Mouse (Mus musculus) heart, embryonic 10.5 days (tissue): ENCODE measurements around the gene Ndufa5. TPM values are rescaled to one million over a fixed set of nuclear protein-coding genes. Genes with fewer than 3 reads are reported as not detected.

ENCODE experiments used
- DNase-seq: peaks from one replicate; pipeline ENCODE4 v3.0.0-alpha.2; 2017; ENCODE audit warnings: low spot score
- H3K27ac ChIP-seq: fragments of 300-500 bp; sonication (generic); 2 replicates; pipeline ENCODE4 v1.5.1; 2016; ENCODE audit warnings: mild to moderate bottlenecking
- H3K27me3 ChIP-seq: fragments of 300-500 bp; sonication (generic); 2 replicates; pipeline ENCODE4 v1.6.1; 2016; ENCODE audit warnings: mild to moderate bottlenecking; ENCODE audit not compliant: poor library complexity, insufficient read depth, severe bottlenecking
- H3K36me3 ChIP-seq: fragments of 300-500 bp; sonication (generic); 2 replicates; pipeline ENCODE4 v1.6.1; 2016; ENCODE audit warnings: mild to moderate bottlenecking, moderate library complexity
- H3K4me1 ChIP-seq: fragments of 300-500 bp; sonication (generic); 2 replicates; pipeline ENCODE4 v1.6.1; 2016; ENCODE audit warnings: mild to moderate bottlenecking
- H3K4me3 ChIP-seq: fragments of 300-500 bp; sonication (generic); 2 replicates; pipeline ENCODE4 v1.5.1; 2016; ENCODE audit warnings: mild to moderate bottlenecking, moderate library complexity
- H3K9me3 ChIP-seq: fragments of 300-500 bp; sonication (generic); 2 replicates; pipeline ENCODE4 v1.6.1; 2016; ENCODE audit warnings: mild to moderate bottlenecking, moderate library complexity
- WGBS: fragments of 180-500 bp; shearing (Covaris S2); methylation state at CpG from one replicate; pipeline ENCODE4 v1.1.7; 2016; 5-methylcytosine and 5-hydroxymethylcytosine counted together
- polyA plus RNA-seq: library from polyadenylated mRNA; unstranded; fragments of >200 nt; fragmentation: Nextera tagmentation; extraction: Ambion mirVana; gene quantifications from 2 replicates; pipeline ENCODE4 v1.2.1, GENCODE M21; 2016

Ndufa5 gene
- polyA plus RNA-seq, 1 experiment from 2014 or later: 471 TPM

DNA sequence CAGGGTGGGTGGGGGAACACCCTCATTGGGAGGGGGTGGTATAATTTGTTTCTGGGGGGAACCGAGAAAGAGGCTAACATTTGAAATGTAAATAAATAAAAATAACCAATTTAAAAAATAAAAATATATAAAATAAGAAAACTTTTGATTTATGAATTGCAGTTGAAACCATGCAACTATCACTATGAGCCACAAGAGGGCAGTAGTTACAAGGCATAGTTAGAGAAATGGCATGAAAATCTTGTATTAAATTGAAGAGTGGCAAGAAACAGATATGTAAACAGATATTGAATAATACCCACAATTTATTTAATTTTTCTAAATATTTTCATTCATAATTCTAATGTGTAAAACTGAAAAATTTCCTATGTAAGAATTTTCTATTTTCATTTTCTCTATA, 37.5 kb downstream of the Ndufa5 start:
- Histone ChIP-seq H3K4me1 (no peaks in the 10 kb centered on the region), H3K36me3 (no peaks in the 10 kb centered on the region), H3K27ac (no peak overlapping the region), H3K27me3 (no peaks in the 10 kb centered on the region), H3K9me3 (no peaks in the 10 kb centered on the region), H3K4me3 (no peak overlapping the region)
- 13% methylated on average over 1 of the region's 1 CpGs for WGBS
- no peak for DNase-seq

DNA sequence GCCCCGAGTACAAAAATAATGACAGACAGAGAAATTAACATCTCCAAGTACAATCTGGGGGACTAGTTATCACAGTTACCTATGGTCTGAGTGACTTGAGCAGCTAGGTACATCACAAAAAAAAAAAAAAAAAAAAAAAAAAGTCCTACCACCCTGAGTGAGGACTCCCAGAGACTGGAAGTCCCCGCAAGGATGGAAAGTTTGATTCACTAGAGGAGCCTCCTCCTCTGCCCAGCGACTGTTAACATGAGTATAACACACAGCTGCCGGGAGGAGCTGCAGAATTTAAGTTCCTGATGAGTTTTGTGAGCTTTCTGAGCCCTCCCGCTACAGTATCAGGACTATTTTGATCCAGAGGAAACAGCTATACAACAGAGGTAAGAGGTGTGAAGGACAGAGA, 41.3 kb downstream of the Ndufa5 start:
- Histone ChIP-seq H3K27ac (no peak overlapping the region), H3K27me3 (no peaks in the 10 kb centered on the region), H3K36me3 (no peaks in the 10 kb centered on the region), H3K4me1 (no peaks in the 10 kb centered on the region), H3K4me3 (no peak overlapping the region), H3K9me3 (no peaks in the 10 kb centered on the region)
- 70% methylated on average over 5 of the region's 5 CpGs for WGBS
- no peak for DNase-seq

DNA sequence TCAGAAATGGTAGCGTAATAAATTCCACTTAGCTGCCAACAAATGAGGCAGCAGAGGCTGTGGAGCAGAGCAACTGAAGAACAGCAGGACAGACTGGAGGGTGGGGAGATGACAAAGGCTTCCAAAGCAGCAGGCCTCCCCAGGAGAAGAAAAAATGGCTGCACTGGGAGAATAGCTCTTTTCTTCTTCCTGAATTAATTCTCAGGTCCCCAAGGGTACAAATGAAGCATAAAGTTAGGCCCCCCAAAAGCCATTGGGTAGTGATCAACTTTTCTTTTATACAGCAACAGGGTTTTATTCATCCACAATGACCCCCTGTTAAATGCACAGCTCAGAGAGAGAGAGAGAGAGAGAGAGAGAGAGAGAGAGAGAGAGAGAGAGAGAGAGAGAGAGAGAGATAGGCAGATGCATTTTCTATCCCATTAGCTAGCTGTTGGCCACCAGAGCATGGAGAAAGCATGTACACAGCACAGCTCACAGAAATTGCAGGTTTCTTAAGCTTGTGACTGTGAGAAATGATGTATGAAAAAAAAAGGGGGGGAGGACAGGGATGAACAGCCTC, 57.2 kb downstream of the Ndufa5 start:
- H3K4me3 ChIP-seq: no peak overlapping the region
- DNase-seq: no peak
- H3K27me3 ChIP-seq: no peaks in the 10 kb centered on the region
- H3K36me3 ChIP-seq: no peaks in the 10 kb centered on the region
- no peaks in the 10 kb centered on the region for H3K4me1 ChIP-seq
- no peaks in the 10 kb centered on the region for H3K9me3 ChIP-seq
- WGBS: 80% methylated on average over 1 of the region's 1 CpGs
- no peak overlapping the region for H3K27ac ChIP-seq

DNA sequence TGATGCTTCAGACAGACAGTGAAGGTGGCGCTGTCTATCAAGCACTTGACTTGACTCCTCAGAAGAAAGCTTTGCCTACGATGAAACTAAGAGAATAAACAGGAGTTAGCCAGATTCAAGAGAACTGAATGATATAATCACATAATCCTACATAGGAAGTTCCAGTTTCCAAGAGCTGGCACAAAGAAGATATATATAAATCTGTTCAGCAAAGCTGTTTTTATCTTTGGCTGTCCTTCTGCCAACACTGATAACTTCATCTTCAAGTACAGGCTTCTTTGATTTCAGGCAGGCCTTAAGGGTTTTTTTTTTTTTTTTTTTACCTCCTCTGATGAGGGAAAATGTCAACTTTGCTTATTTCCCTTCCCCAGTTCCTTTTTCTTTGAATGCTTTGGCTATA, 57.7 kb downstream of the Ndufa5 start:
- H3K9me3 ChIP-seq: no peaks in the 10 kb centered on the region
- H3K4me3 ChIP-seq: no peak overlapping the region
- 76% methylated on average over 2 of the region's 2 CpGs for WGBS
- no peaks in the 10 kb centered on the region for H3K4me1 ChIP-seq
- no peak for DNase-seq
- H3K27ac ChIP-seq: no peak overlapping the region
- H3K36me3 ChIP-seq: no peaks in the 10 kb centered on the region
- no peaks in the 10 kb centered on the region for H3K27me3 ChIP-seq

Other genes starting within 250 kb of the Ndufa5 start
- 0.30 and 0.38 TPM in 2 replicates for gene Iqub, start 12.9 kb downstream of the Ndufa5 start, polyA plus RNA-seq
- gene Asb15, start 131 bp upstream of the Ndufa5 start, polyA plus RNA-seq: not detected in 2 replicates
- gene Lmod2, start 69.7 kb upstream of the Ndufa5 start, polyA plus RNA-seq: 19.9 and 36.7 TPM in 2 replicates
- 56.5 and 61.6 TPM in 2 replicates for gene Wasl, start 137.0 kb upstream of the Ndufa5 start, polyA plus RNA-seq
- gene Hyal6, start 205.2 kb upstream of the Ndufa5 start, polyA plus RNA-seq: not detected in 2 replicates
- gene Hyal4, start 220.3 kb upstream of the Ndufa5 start, polyA plus RNA-seq: not detected in 2 replicates